Mouse (Mus musculus): ENCODE measurements at regions not wholly inside any gene's neighbourhood (a gene's known extent, or its start where the extent isn't known, plus 50 kb on each side); places are given as distances from the start of the nearest gene placed in this dataset.

DNA sequence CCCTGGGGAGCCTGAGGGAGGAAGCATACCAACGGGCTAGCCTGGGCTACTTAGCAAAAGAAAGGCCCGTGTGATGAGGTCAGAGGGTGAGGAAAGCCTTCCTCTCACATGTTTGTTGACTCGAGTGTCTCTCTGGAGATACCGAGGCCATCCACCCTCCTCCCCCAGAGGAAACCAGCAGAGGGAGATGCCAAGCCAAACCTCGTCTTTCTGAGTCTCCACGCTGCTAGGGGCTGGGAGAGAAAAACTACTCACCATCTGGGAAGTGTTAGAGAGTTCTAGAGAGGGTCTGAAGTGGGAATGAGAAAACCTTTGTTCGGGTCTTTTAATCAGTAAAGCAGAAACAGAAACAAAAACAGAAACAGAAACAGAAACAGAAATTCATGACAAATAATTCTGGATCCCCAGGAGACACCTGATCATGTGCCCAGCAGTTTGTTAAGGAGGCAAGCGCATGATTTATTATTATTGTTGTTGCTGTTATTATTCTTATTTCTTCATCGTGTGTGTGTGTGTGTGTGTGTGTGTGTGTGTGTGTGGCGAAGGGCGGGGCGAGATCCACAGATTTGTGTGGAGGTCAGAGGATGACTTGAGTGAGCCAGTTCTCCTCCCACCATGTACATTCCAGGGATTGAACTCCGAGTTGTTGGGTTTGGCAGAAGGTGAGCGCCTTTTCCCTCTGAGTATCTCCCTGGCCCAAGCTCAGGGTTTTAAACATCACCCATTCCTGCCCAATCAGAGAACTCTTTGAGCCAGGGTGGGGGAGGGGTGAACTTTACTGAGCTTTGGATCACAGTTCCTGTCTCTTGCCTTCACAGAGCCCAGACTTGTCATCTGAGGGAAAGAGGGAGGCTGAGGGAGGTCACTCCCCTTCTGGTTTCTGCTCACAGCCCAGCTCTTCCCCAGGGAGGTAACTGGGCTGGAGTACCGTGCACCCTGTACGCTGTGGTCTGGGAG, 104.2 kb downstream of the Zfp36l2 start:
- TF ChIP-seq CTCF (conservative IDR thresholded peaks at IDR 0.05; ENCODE audit: insufficient read depth, insufficient read length, low read depth, low read length) (0 out of 2 replicates have a peak, but pooled peaks have one; percentile 4), POLR2A (IDR thresholded peaks at IDR 0.05; ENCODE audit: low read depth, low read length) (no peak)
- peak; percentile 64 for DNase-seq
- Histone ChIP-seq H3K4me3 (ENCODE audit: insufficient read depth, low read depth, low read length) (peak overlapping the region; percentile 10; the same call in 1 of the 2 replicates), H3K4me1 (ENCODE audit: control insufficient read depth, insufficient read depth, low read length) (peaks cover 11% of the 10 kb centered on the region), H3K27ac (ENCODE audit: insufficient read depth, low read depth, low read length) (peak overlapping the region; percentile 79), H3K36me3 (ENCODE audit: control insufficient read depth, insufficient read depth, low read length) (no peaks in the 10 kb centered on the region), H3K27me3 (replicated peaks; ENCODE audit: control insufficient read depth, insufficient read depth, low read length) (no peaks in the 10 kb centered on the region)
- 59% methylated on average over 16 of the region's 16 CpGs for WGBS

DNA sequence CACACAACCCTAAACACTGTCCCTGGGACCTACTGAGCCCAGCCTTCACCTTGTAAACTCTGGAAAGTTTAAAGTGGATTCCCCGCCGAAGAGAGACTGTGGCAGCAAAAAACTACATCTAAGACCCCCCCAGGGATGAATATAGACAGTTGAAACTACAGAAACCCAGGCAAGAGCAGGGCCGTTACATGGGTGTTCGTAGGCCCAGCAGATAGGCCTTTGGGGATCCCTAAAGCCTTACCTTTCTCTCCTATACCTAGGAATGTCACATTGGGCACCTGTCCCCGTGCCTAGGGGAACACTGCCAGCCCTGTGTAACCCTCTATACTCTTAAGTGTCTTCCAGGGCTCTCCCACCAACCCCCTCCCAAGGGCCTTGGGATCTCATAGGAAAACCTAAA, 105.2 kb downstream of the Zfp36l2 start:
- no peak for TF ChIP-seq CTCF (conservative IDR thresholded peaks at IDR 0.05; ENCODE audit: insufficient read depth, insufficient read length, low read depth, low read length)
- TF ChIP-seq POLR2A (IDR thresholded peaks at IDR 0.05; ENCODE audit: low read depth, low read length) = no peak
- Histone ChIP-seq H3K4me1 (ENCODE audit: control insufficient read depth, insufficient read depth, low read length) (peaks cover 11% of the 10 kb centered on the region), H3K36me3 (ENCODE audit: control insufficient read depth, insufficient read depth, low read length) (no peaks in the 10 kb centered on the region), H3K4me3 (ENCODE audit: insufficient read depth, low read depth, low read length) (no peak overlapping the region), H3K27me3 (replicated peaks; ENCODE audit: control insufficient read depth, insufficient read depth, low read length) (no peaks in the 10 kb centered on the region), H3K27ac (ENCODE audit: insufficient read depth, low read depth, low read length) (peak overlapping the region; percentile 21; the same call in 1 of the 2 replicates)
- DNase-seq = no peak
- 91% methylated on average over 5 of the region's 5 CpGs for WGBS

GRCm38 (mm10) chr17:84081751-84082352, 105.9 kb downstream of the Zfp36l2 start:
- no peaks in the 10 kb centered on the region for H3K27me3 ChIP-seq (replicated peaks; ENCODE audit: control insufficient read depth, insufficient read depth, low read length)
- 69% methylated on average over 8 of the region's 8 CpGs for WGBS
- TF ChIP-seq CTCF (conservative IDR thresholded peaks at IDR 0.05; ENCODE audit: insufficient read depth, insufficient read length, low read depth, low read length) = no peak
- no peak for TF ChIP-seq POLR2A (IDR thresholded peaks at IDR 0.05; ENCODE audit: low read depth, low read length)
- no peaks in the 10 kb centered on the region for H3K36me3 ChIP-seq (ENCODE audit: control insufficient read depth, insufficient read depth, low read length)
- H3K4me1 ChIP-seq (ENCODE audit: control insufficient read depth, insufficient read depth, low read length) = peaks cover 11% of the 10 kb centered on the region
- 0 out of 2 replicates have a peak overlapping the region, but pooled peaks have one; percentile 19 for H3K27ac ChIP-seq (ENCODE audit: insufficient read depth, low read depth, low read length)
- DNase-seq = peak; percentile 77
- H3K4me3 ChIP-seq (ENCODE audit: insufficient read depth, low read depth, low read length) = no peak overlapping the region

GRCm38 (mm10) chr17:84075081-84075938, 112.4 kb downstream of the Zfp36l2 start:
- DNase-seq = peak; percentile 60
- Histone ChIP-seq H3K27me3 (replicated peaks; ENCODE audit: control insufficient read depth, insufficient read depth, low read length) (no peaks in the 10 kb centered on the region), H3K4me3 (ENCODE audit: insufficient read depth, low read depth, low read length) (no peak overlapping the region), H3K36me3 (ENCODE audit: control insufficient read depth, insufficient read depth, low read length) (no peaks in the 10 kb centered on the region), H3K27ac (ENCODE audit: insufficient read depth, low read depth, low read length) (peak overlapping the region; percentile 84), H3K4me1 (ENCODE audit: control insufficient read depth, insufficient read depth, low read length) (peaks cover 8% of the 10 kb centered on the region)
- TF ChIP-seq POLR2A (IDR thresholded peaks at IDR 0.05; ENCODE audit: low read depth, low read length) (no peak), CTCF (conservative IDR thresholded peaks at IDR 0.05; ENCODE audit: insufficient read depth, insufficient read length, low read depth, low read length) (no peak)
- WGBS = 65% methylated on average over 3 of the region's 3 CpGs

- Histone ChIP-seq H3K27me3 (replicated peaks; ENCODE audit: control insufficient read depth, insufficient read depth, low read length) (no peaks in the 10 kb centered on the region), H3K27ac (ENCODE audit: insufficient read depth, low read depth, low read length) (peak overlapping the region; percentile 84), H3K4me1 (ENCODE audit: control insufficient read depth, insufficient read depth, low read length) (peaks cover 8% of the 10 kb centered on the region), H3K36me3 (ENCODE audit: control insufficient read depth, insufficient read depth, low read length) (no peaks in the 10 kb centered on the region), H3K4me3 (ENCODE audit: insufficient read depth, low read depth, low read length) (no peak overlapping the region)
- DNase-seq = peak; percentile 75
- 76% methylated on average over 10 of the region's 10 CpGs for WGBS
- TF ChIP-seq CTCF (conservative IDR thresholded peaks at IDR 0.05; ENCODE audit: insufficient read depth, insufficient read length, low read depth, low read length) (no peak), POLR2A (IDR thresholded peaks at IDR 0.05; ENCODE audit: low read depth, low read length) (no peak)
Measured at GRCm38 (mm10) chr17:84074000-84074782, 113.6 kb downstream of the Zfp36l2 start.

GRCm38 (mm10) chr17:84072426-84073030, 115.2 kb downstream of the Zfp36l2 start:
- H3K27ac ChIP-seq (ENCODE audit: insufficient read depth, low read depth, low read length) = peak overlapping the region; percentile 26; the same call in 1 of the 2 replicates

More at GRCm38 (mm10) chr17:84072426-84073030, 115.2 kb downstream of the Zfp36l2 start:
- WGBS = 70% methylated on average over 4 of the region's 4 CpGs
- DNase-seq = no peak
- H3K4me1 ChIP-seq (ENCODE audit: control insufficient read depth, insufficient read depth, low read length) = peaks cover 8% of the 10 kb centered on the region
- no peak for TF ChIP-seq POLR2A (IDR thresholded peaks at IDR 0.05; ENCODE audit: low read depth, low read length)
- no peak for TF ChIP-seq CTCF (conservative IDR thresholded peaks at IDR 0.05; ENCODE audit: insufficient read depth, insufficient read length, low read depth, low read length)
- no peaks in the 10 kb centered on the region for H3K36me3 ChIP-seq (ENCODE audit: control insufficient read depth, insufficient read depth, low read length)
- H3K4me3 ChIP-seq (ENCODE audit: insufficient read depth, low read depth, low read length) = no peak overlapping the region
- H3K27me3 ChIP-seq (replicated peaks; ENCODE audit: control insufficient read depth, insufficient read depth, low read length) = no peaks in the 10 kb centered on the region
